Mouse (Mus musculus) thymus, postnatal 25 days (tissue): Measurements from ENCODE around the gene Adgrf1.

Experiments
- DNase-seq: peaks from one replicate; pipeline ENCODE4 v3.0.0; 2022

The Adgrf1 gene

GRCm38 (mm10) chr17:43363921-43364320 is 93.8 kb downstream of the Adgrf1 start:
- no peak for DNase-seq

GRCm38 (mm10) chr17:43365297-43365696 is 95.2 kb downstream of the Adgrf1 start:
- DNase-seq = no peak

GRCm38 (mm10) chr17:43366486-43366885 is 96.4 kb downstream of the Adgrf1 start:
- no peak for DNase-seq

GRCm38 (mm10) chr17:43368171-43368576 is 98.0 kb downstream of the Adgrf1 start:
- no peak for DNase-seq

- no peak for DNase-seq
These were observed 102.5 kb downstream of the Adgrf1 start for GRCm38 (mm10) chr17:43372604-43373003.

- no peak for DNase-seq
These were observed 103.9 kb downstream of the Adgrf1 start for GRCm38 (mm10) chr17:43374020-43374419.
